Mouse (Mus musculus) midbrain, embryonic 13.5 days (tissue): ENCODE results near the gene Tnfsf13b. TPM values are rescaled to one million over a fixed set of nuclear protein-coding genes. Genes with fewer than 3 reads are reported as not detected.

ENCODE experiments used
- ATAC-seq: fragments of 200-750 bp; cut with Nextera tagmentation; 2 replicates; pipeline ENCODE4 v1.8.0; 2017; ENCODE audit warnings: mild to moderate bottlenecking, moderate TSS enrichment, moderate library complexity
- H3K27ac ChIP-seq: fragments of 300-500 bp; sonication (generic); 2 replicates; pipeline ENCODE4 v1.5.1; 2015; ENCODE audit warnings: inconsistent platforms, mild to moderate bottlenecking, moderate library complexity
- H3K27me3 ChIP-seq: fragments of 300-500 bp; sonication (generic); 2 replicates; pipeline ENCODE4 v1.6.1; 2015; ENCODE audit warnings: mild to moderate bottlenecking, inconsistent platforms
- H3K36me3 ChIP-seq: fragments of 300-500 bp; sonication (generic); 2 replicates; pipeline ENCODE4 v1.6.1; 2015; ENCODE audit warnings: mild to moderate bottlenecking, inconsistent platforms
- H3K4me1 ChIP-seq: fragments of 300-500 bp; sonication (generic); replicated peaks from 2 replicates; pipeline ENCODE4 v1.6.1; 2015; ENCODE audit warnings: inconsistent platforms
- H3K4me2 ChIP-seq: fragments of 300-500 bp; sonication (generic); replicated peaks from 2 replicates; pipeline ENCODE4 v1.6.1; 2015; ENCODE audit warnings: moderate library complexity, mild to moderate bottlenecking, inconsistent platforms
- H3K4me3 ChIP-seq: fragments of 300-500 bp; sonication (generic); replicated peaks from 2 replicates; pipeline ENCODE4 v1.5.1; 2015; ENCODE audit warnings: mild to moderate bottlenecking, inconsistent platforms
- H3K9ac ChIP-seq: fragments of 300-500 bp; sonication (generic); replicated peaks from 2 replicates; pipeline ENCODE4 v1.6.1; 2015; ENCODE audit warnings: mild to moderate bottlenecking, inconsistent platforms
- H3K9me3 ChIP-seq: fragments of 300-500 bp; sonication (generic); 2 replicates; pipeline ENCODE4 v1.6.1; 2016; ENCODE audit warnings: mild to moderate bottlenecking, inconsistent platforms
- WGBS: fragments of 180-500 bp; shearing (Covaris S2); methylation state at CpG from one replicate; pipeline ENCODE4 v1.1.7; 2015; 5-methylcytosine and 5-hydroxymethylcytosine counted together
- polyA plus RNA-seq: library from polyadenylated mRNA; unstranded; fragments of >200 nt; fragmentation: Nextera tagmentation; extraction: Ambion mirVana; gene quantifications from 2 replicates; pipeline ENCODE4 v1.2.1, GENCODE M21; 2015

Gene Tnfsf13b
- polyA plus RNA-seq, 1 experiment from 2014 or later, result 0.32 TPM

GRCm38 (mm10) chr8:10004115-10004514, 2.2 kb upstream of the Tnfsf13b start:
- Histone ChIP-seq H3K4me3 (no peak overlapping the region), H3K36me3 (no peaks in the 10 kb centered on the region), H3K4me2 (no peak overlapping the region), H3K9me3 (no peaks in the 10 kb centered on the region), H3K4me1 (peaks cover 13% of the 10 kb centered on the region), H3K9ac (no peak overlapping the region), H3K27ac (no peak overlapping the region), H3K27me3 (peaks cover 23% of the 10 kb centered on the region)
- 78% methylated on average over 7 of the region's 7 CpGs for WGBS
- no peak for ATAC-seq

- peak; percentile 82 for ATAC-seq
- Histone ChIP-seq H3K4me3 (peak overlapping the region; percentile 48), H3K9ac (peak overlapping the region; percentile 62), H3K36me3 (no peaks in the 10 kb centered on the region), H3K4me2 (peak overlapping the region; percentile 73), H3K27ac (no peak overlapping the region), H3K27me3 (peaks cover 23% of the 10 kb centered on the region), H3K4me1 (peaks cover 14% of the 10 kb centered on the region), H3K9me3 (no peaks in the 10 kb centered on the region)
- WGBS, result 5% methylated on average over 29 of the region's 29 CpGs
Observed at GRCm38 (mm10) chr8:10006986-10007659, 856 bp downstream of the Tnfsf13b start.

DNA sequence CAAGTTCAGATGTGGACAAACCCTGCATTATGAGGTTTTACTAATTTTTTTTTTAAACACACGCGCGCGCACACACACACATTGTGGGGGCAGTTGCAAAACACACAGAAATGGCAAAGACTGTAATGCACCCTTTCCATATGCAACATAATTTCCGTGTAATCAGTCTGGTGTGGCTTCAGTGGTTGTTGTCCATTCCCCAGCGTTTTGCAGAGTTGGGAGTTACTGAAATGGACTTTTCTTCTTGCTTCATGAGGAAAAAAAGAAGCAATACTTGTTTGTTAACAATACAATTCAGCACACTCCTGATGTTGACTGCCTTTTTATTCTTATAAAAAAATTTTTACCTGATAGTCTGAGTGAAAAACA, 1.4 kb downstream of the Tnfsf13b start:
- Histone ChIP-seq H3K9me3 (no peaks in the 10 kb centered on the region), H3K27me3 (peaks cover 23% of the 10 kb centered on the region), H3K4me2 (peak overlapping the region; percentile 73), H3K4me3 (peak overlapping the region; percentile 48), H3K9ac (no peak overlapping the region), H3K27ac (no peak overlapping the region), H3K4me1 (peaks cover 14% of the 10 kb centered on the region), H3K36me3 (no peaks in the 10 kb centered on the region)
- peak; percentile 38; the same call in 1 of the 2 replicates for ATAC-seq
- 38% methylated on average over 6 of the region's 6 CpGs for WGBS

GRCm38 (mm10) chr8:10016252-10016651, 10.0 kb downstream of the Tnfsf13b start:
- 83% methylated on average over 1 of the region's 1 CpGs for WGBS
- Histone ChIP-seq H3K4me2 (no peak overlapping the region), H3K4me1 (peaks cover 3% of the 10 kb centered on the region; the same call in 1 of the 2 replicates), H3K9me3 (no peaks in the 10 kb centered on the region), H3K4me3 (no peak overlapping the region), H3K27me3 (0 out of 2 replicates have a peak, but pooled peaks cover 6% of the 10 kb centered on the region), H3K36me3 (no peaks in the 10 kb centered on the region), H3K27ac (no peak overlapping the region), H3K9ac (no peak overlapping the region)
- ATAC-seq, result no peak

DNA sequence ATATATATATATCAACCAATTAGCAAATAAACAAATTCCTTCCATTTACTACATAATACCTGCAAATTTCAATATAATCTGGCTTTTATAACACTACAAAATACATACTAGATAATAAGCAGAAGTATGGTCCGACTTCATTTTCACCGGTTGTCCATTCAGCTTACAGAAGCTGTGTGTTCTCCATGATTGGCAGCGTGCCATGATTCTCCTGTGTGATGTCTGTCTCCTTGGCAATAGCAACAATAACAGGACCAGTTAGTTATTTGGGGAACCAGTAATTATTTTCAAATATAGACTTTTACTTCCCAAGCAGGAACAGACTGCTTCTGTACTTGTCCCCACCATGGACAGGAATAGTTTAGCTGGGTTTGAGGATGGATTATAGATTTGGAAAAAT, 11.0 kb downstream of the Tnfsf13b start:
- ATAC-seq, result no peak
- 55% methylated on average over 3 of the region's 3 CpGs for WGBS
- Histone ChIP-seq H3K36me3 (no peaks in the 10 kb centered on the region), H3K27ac (no peak overlapping the region), H3K9me3 (no peaks in the 10 kb centered on the region), H3K4me2 (no peak overlapping the region), H3K9ac (no peak overlapping the region), H3K27me3 (0 out of 2 replicates have a peak, but pooled peaks cover 6% of the 10 kb centered on the region), H3K4me3 (no peak overlapping the region), H3K4me1 (peaks cover 3% of the 10 kb centered on the region; the same call in 1 of the 2 replicates)

GRCm38 (mm10) chr8:10030320-10031060, 24.2 kb downstream of the Tnfsf13b start:
- Histone ChIP-seq H3K4me3 (no peak overlapping the region), H3K4me1 (peaks cover 5% of the 10 kb centered on the region), H3K9ac (no peak overlapping the region), H3K27ac (no peak overlapping the region), H3K36me3 (no peaks in the 10 kb centered on the region), H3K4me2 (no peak overlapping the region), H3K9me3 (no peaks in the 10 kb centered on the region), H3K27me3 (no peaks in the 10 kb centered on the region)
- WGBS, result 61% methylated on average over 8 of the region's 8 CpGs
- 0 out of 2 replicates have a peak, but pooled peaks have one; percentile 34 for ATAC-seq

DNA sequence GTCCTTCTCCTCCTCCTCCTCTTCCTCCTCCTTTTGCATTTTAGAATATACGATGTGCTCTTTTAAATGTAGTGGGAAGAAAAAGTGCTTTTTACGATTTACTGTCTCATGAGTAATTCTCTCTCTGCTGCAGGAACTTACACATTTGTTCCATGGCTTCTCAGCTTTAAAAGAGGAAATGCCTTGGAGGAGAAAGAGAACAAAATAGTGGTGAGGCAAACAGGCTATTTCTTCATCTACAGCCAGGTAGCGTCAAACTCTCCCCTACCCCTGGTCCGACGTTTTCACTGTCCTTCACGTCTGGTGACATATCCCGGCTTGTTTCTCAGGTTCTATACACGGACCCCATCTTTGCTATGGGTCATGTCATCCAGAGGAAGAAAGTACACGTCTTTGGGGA, 24.9 kb downstream of the Tnfsf13b start:
- H3K9me3 ChIP-seq, result no peaks in the 10 kb centered on the region
- 88% methylated on average over 9 of the region's 9 CpGs for WGBS
- H3K4me1 ChIP-seq, result peaks cover 5% of the 10 kb centered on the region
- H3K36me3 ChIP-seq, result no peaks in the 10 kb centered on the region
- ATAC-seq, result no peak
- H3K4me2 ChIP-seq, result no peak overlapping the region
- H3K9ac ChIP-seq, result no peak overlapping the region
- no peak overlapping the region for H3K4me3 ChIP-seq
- H3K27me3 ChIP-seq, result no peaks in the 10 kb centered on the region
- no peak overlapping the region for H3K27ac ChIP-seq

DNA sequence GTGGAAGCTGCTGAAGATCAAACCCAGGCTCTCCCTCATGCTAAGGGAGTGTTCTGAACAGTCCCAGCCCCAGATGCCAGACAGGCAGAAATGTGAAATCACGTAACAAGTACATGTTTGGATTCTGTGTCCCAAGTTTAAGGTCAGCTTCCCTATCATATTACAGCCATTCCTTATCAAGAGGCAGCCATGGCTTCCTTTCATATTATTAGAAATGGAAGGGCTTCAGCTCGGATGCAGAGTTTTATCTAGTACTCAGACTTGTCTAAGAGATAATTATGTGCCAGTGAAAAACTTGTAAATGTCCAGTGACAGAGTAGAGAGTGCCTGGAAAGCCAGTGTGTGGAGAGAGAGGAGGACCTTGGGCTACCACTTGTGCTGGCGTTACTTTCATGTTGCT, 34.6 kb downstream of the Tnfsf13b start:
- no peak overlapping the region for H3K4me3 ChIP-seq
- H3K4me1 ChIP-seq, result no peaks in the 10 kb centered on the region
- no peak overlapping the region for H3K9ac ChIP-seq
- ATAC-seq, result no peak
- no peaks in the 10 kb centered on the region for H3K9me3 ChIP-seq
- 77% methylated on average over 3 of the region's 3 CpGs for WGBS
- no peaks in the 10 kb centered on the region for H3K36me3 ChIP-seq
- no peak overlapping the region for H3K4me2 ChIP-seq
- H3K27ac ChIP-seq, result no peak overlapping the region
- no peaks in the 10 kb centered on the region for H3K27me3 ChIP-seq

- H3K27me3 ChIP-seq, result no peaks in the 10 kb centered on the region
- peaks cover under 1% of the 10 kb centered on the region for H3K4me1 ChIP-seq
- H3K9ac ChIP-seq, result no peak overlapping the region
- no peak overlapping the region for H3K27ac ChIP-seq
- no peak overlapping the region for H3K4me3 ChIP-seq
- H3K36me3 ChIP-seq, result no peaks in the 10 kb centered on the region
- 0 out of 2 replicates have a peak, but pooled peaks have one; percentile 67 for ATAC-seq
- no peaks in the 10 kb centered on the region for H3K9me3 ChIP-seq
- no peak overlapping the region for H3K4me2 ChIP-seq
- 56% methylated on average over 13 of the region's 13 CpGs for WGBS
Observed at GRCm38 (mm10) chr8:10043842-10044510, 37.7 kb downstream of the Tnfsf13b start.

DNA sequence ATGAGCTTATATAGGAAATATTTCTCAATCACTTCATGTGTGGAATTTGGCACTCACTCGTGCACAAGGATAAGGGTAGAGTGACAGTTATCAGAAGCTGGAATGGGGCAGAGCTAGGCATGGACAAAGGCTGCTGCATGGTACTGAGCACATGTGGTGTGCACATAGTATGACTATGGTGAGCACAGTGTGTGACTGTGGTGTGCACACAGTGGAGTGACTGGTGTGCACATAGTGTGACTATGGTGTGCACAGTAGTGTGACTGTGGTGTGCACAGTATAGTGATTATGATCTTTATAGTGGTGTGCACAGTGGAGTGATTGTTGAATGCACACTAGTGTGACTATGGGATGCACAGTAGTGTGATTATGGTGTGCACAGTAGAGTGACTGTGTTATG, 39.5 kb downstream of the Tnfsf13b start:
- Histone ChIP-seq H3K9ac (no peak overlapping the region), H3K27me3 (no peaks in the 10 kb centered on the region), H3K36me3 (no peaks in the 10 kb centered on the region), H3K4me1 (peaks cover 5% of the 10 kb centered on the region), H3K4me3 (no peak overlapping the region), H3K27ac (no peak overlapping the region), H3K4me2 (no peak overlapping the region), H3K9me3 (no peaks in the 10 kb centered on the region)
- ATAC-seq, result peak; percentile 62
- 81% methylated on average over 1 of the region's 1 CpGs for WGBS

- Histone ChIP-seq H3K9me3 (no peaks in the 10 kb centered on the region), H3K27ac (no peak overlapping the region), H3K9ac (no peak overlapping the region), H3K4me3 (no peak overlapping the region), H3K36me3 (no peaks in the 10 kb centered on the region), H3K4me1 (peaks cover 9% of the 10 kb centered on the region), H3K4me2 (no peak overlapping the region), H3K27me3 (no peaks in the 10 kb centered on the region)
- WGBS, result 74% methylated on average over 8 of the region's 8 CpGs
- no peak for ATAC-seq
Observed at GRCm38 (mm10) chr8:10049162-10049561, 42.9 kb downstream of the Tnfsf13b start.

DNA sequence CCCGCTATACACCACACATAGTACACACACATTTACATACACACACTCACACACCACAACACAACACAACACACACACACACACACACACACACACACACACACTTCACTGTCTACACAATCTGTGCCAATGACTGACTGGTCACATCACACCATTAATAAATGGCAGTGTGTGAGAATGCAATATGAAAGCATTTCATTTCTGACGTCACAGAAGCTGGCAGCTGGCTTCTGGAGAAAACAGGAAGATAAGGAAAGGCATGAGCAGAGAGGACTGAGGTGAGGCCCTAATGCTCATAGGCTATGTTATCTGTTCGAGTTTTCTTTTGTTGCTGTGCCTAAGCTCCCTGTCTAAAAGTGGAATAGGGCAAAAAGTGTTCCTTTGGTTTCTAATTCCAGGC, 45.3 kb downstream of the Tnfsf13b start:
- H3K9me3 ChIP-seq, result no peaks in the 10 kb centered on the region
- no peaks in the 10 kb centered on the region for H3K36me3 ChIP-seq
- no peaks in the 10 kb centered on the region for H3K27me3 ChIP-seq
- peaks cover 9% of the 10 kb centered on the region for H3K4me1 ChIP-seq
- H3K9ac ChIP-seq, result no peak overlapping the region
- WGBS, result 71% methylated on average over 3 of the region's 3 CpGs
- ATAC-seq, result no peak
- H3K27ac ChIP-seq, result no peak overlapping the region
- H3K4me2 ChIP-seq, result no peak overlapping the region
- no peak overlapping the region for H3K4me3 ChIP-seq
